Mouse (Mus musculus): ENCODE measurements at regions not wholly inside any gene's neighbourhood (a gene's known extent, or its start where the extent isn't known, plus 50 kb on each side); places are given as distances from the start of the nearest gene placed in this dataset.

DNA sequence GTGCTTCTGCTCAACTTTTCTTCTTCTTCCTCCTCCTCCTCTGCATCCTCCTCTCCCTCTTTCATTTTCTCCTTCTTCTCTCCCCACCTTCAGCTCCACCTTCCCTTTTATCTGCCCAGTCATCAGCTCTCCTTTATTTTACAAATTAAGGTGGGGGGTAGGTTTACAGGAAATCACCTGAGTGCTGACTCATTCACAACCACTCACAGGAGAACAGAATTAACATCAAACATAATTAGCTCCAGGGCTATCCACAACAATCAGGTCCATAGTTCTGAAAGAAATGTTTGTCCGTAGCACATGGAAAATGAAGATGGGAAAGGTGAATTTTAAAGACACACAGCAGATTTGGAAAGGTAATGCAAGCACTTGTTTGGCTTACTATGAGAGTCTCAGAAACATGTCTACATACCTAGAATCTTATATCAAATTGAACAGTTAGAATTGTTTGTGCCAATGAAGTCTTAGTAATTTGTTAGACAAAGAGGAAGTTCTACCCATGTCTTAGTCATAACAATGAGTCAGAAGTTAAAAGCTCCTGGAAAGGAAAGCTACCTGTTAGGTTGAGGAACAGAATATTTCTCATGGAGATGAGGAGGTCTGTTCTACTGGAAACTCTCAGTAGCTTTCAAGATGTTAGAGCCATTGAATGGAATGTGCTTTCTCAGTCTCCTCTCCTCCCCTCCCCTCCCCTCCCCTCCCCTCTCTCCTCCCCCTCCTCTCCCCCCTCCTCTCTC lies 108.8 kb upstream of the Tgfbr2 start:
- no peak for DNase-seq (ENCODE audit: low spot score)

DNA sequence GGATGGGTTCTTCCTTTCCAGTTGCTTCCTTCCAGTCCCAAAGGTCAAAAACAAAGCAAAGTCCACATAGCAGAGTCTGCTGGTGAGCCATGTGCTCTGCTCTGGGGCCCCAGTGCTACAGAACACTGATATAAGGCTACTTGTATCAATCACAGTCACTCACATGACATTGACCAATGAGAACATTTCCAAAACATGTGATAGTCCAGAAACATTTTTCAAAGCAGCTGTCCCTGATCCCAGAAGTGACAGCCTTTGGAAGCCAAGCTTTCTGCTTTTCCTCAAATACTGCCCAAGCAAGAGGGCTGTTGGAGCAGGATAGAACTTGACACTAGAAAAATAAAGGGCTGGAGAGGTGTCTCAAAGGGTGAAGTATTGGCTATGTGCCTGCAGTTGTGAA lies 106.5 kb upstream of the Tgfbr2 start:
- no peak for DNase-seq (ENCODE audit: low spot score)

DNA sequence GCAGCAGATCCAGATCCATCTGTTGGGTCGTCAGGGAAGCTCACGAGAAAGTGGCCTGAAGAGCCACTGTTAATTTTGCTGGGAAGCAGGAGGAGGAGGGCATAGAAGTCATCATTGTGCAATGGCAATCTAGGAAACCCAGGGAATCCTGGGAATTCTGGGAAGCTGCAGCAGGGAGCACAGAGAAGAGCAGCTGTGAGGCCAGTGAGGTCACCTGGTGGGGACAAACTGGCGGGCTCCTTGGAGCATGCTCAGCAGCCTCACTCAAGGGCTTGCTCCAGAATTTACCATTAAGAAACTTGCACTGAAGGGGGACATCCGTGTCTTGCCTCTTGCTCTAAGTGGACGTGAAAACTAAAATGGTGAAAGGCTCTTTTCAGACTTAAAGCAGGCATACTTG lies 105.0 kb upstream of the Tgfbr2 start:
- DNase-seq (ENCODE audit: low spot score): no peak

DNA sequence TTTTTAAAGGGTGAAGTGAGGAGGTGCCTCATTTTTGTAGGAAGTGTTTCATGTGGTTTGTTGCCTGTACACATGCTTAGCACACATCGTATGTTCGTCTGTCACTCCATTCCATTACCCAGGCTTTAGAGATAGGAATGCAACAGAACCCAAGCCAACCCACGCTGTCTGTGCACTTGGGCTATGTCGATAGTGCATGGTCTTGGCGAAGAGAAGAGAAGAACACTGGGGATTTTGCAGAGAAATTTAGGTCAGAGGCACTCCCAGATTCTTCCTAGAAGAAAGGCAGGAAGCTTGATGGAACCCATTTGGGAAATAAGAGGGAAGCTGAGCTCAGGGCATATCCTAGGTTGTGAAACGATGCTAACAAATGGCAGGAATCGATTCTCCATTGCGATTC lies 103.7 kb upstream of the Tgfbr2 start:
- no peak for DNase-seq (ENCODE audit: low spot score)

DNA sequence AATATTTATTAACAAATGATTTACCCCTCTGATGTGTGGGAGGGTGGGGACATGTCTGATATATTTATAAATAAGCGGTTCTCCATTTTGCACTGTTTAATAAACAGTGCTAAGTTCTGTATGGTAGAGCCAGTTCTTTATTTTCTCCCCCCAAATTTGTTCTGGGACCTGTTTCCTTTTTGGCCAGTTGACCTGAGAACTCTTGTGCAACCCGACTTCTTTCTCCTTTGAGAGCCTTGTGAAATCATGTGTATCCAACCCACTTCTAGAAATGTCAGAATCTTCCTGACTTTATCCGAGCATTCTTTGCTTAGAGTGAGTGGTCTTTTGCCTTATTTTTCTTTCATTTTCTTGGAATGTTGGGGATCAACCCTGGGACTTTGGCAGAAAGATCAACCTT lies 102.6 kb upstream of the Tgfbr2 start:
- no peak for DNase-seq (ENCODE audit: low spot score)

DNA sequence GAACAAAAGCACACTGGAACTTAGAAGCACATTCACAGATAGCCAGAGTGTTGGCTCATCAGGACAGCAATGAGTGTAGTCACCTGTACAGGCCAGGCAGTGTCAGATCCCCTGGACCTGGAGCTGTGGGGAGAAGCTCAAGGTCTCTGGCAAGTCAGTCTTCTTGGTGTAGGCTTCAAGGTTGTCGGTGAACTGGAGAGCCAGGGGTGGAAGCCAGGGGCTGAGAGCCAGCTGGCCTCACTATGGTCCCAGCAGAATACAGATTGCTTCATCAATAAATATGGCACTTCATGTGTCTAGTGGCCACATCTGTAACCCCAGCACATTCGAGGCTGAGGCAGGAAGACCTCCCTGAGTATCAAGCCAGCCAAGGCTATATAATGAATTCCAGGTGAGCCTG lies 101.0 kb upstream of the Tgfbr2 start:
- DNase-seq (ENCODE audit: low spot score): no peak

DNA sequence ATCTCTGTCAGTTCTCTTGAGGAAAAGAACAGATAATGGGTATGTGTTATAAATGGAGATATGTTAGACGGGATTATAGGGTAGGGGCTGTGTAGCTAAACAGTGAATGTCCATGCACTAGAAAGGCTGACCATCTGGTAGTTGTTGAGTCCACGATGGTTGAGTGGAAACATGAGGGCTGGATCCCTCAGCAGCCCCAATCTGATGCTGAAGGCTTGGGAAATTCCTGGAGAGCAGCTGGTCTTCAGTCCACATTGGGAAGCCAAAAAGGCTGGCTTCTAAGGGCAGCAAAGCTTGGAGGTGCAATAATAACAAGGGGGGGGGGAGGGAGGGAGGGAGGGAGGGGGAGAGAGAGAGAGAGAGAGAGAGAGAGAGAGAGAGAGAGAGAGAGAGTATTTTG lies 97.3 kb upstream of the Tgfbr2 start:
- no peak for DNase-seq (ENCODE audit: low spot score)

DNA sequence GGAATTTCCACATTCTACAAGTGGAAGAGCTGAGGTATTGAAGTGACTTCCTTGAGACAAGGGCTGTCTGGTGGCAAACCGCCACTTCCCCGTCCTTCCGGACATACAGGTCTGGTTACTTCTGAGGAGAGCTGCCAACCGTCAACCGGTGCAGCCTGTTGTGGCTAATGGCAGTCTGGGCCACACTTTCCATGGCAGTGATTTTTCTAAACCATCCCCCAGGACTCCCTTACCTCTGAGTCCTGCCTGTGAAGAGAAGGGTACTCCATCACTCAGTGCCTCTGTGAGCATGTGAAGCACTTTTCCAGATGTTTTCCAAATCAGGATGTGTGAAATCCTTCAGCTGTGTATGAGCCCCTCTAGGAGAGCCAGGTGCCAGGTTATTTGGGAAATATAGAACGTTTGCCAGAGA lies 95.3 kb upstream of the Tgfbr2 start:
- peak; percentile 5 for DNase-seq (ENCODE audit: low spot score)

DNA sequence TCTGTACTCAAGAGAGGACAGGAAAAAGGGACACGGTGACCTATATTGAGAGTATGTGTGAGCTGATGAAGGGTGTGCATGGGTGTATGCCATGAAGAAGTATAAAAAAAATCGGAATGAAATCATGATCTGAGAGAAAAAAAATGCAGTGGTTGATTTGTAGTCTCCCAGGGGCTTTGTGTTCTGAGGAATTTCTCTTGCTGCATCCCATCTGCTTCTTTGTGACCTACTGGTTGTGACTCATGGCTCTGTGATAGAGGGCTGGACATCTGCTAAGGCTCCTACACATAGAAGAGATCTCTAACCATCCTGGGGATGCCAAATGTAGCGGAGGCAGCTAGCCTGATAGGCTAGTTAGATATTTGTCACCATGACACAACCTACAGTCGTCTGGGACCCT lies 92.3 kb upstream of the Tgfbr2 start:
- DNase-seq (ENCODE audit: low spot score): no peak

DNA sequence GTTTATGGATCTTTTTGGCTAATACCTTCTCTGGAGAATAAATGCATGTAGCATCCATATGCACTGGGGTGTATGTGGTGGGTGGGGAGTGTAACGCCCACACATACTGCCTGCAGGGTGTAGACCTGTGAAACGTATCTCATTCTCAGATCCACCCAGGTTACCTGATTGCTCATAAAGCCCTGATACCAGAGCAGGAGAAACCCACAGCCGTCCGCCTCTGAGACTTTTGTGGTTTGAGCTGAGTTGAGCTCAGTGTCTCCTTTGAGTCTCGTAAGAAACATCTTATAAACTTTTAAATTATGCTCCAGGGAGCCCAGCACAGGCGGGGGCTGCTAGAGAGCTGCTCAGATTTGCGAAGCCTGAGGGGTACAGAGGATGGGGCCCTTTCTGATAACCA lies 88.7 kb upstream of the Tgfbr2 start:
- DNase-seq (ENCODE audit: low spot score): no peak

DNA sequence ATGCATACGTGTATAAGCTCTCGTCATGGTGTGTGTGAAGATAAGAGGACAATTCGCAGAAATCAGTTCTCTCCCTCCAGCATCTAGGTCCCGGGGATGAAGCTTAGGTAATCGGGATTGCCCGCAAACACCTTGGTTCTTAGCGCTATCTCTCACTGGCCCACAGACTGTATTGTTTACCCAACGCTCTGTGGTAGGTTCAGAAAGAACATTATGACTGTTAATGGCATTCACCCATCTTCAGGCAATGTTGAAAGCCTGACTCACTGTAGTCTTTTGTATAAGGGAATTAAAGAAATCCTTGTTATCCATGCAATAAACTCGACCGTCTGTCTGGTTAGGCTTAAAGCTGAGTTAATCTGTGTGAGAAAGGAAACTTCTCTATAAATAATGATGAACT lies 84.4 kb upstream of the Tgfbr2 start:
- no peak for DNase-seq (ENCODE audit: low spot score)

DNA sequence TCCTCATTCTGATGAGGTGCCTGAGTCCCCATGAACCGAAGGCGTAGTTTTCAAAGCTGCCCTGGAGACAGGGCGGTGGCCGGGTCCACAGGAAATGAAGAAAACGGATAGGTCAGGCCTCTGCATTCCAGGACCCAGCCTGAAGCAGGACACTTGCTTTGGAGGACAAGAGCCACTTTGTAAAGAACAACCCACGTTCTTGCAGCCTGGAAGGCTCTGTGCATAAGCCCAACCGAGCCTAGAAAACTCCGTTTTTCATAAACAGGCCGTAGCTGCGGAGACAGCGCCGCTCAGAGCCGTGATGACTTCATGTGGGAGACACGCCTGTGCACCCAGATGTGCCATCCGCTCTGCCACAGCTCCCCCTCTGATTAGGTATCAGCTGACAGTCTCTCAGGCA lies 78.4 kb upstream of the Tgfbr2 start:
- DNase-seq (ENCODE audit: low spot score): peak; percentile 21

DNA sequence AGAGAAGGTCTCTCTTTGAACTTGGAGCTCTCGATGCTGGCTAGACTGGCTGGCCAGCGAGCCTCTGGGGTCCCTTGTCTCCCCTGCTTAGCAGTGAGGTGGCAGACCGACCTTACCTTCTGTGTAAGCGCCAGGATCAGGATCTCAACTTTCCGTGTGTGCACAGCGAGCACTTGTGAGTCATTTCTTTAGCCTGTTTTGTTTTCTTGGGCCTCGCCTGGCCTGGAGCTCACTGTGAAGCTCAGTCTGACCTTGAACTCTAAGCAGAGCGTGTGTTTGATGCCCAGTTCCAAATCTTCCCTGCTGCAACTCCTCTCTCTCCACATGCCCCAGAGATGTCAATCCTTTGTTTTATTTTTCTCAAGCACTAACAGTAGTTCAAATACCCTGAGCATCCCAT lies 77.6 kb upstream of the Tgfbr2 start:
- DNase-seq (ENCODE audit: low spot score): no peak

DNA sequence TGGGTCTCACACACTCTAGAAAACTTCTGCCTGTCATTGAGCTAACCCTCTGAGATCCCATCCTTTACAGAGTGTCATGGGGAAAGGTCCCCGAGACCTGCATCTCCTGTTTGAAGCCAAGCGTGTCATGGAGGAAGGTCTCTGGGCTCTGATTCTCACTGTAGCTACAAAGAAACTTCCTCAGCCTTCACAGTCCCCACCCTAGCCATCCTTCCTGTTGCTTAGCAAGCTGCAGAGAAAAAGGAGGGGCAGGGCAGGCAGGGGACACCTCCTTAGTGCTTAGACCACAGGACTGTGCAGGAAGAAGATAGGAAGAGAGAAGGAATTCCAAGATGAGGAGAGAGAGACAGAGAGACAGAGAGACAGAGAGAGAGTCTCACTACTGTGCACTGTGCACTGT lies 74.6 kb upstream of the Tgfbr2 start:
- DNase-seq (ENCODE audit: low spot score): no peak

DNA sequence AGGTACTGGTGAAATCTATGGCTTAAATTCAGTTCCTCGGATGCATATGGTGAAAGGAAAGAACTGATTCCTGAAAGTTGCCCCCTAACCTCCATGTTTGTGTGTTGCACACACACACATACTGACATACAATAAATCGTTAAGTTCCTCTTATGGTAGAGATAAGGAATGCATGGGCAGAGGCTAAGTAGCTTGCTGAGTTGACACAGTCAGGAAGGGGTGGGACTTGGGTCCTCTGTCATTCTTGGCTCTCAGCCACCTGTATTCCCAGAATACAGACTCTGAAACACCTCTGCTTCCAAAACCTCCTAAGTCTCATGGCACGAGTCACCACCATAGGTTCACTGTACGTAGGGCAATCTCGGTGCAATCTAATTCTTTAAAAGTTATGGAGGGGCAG lies 70.0 kb upstream of the Tgfbr2 start:
- no peak for DNase-seq (ENCODE audit: low spot score)

DNA sequence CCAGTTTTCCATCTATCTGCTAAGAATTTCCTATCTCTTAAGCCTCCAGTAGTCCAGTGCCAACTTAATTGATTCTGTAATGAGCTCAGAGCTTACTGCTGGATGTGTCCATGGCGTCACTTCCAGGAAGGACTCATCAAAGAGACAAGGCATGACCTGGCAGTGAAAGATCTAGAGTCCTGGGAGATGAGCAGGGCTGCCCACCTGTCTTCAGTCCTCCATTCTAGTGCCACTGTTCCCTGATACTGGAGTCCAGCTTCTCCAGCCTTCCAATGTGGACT lies 69.4 kb upstream of the Tgfbr2 start:
- no peak for DNase-seq (ENCODE audit: low spot score)

DNA sequence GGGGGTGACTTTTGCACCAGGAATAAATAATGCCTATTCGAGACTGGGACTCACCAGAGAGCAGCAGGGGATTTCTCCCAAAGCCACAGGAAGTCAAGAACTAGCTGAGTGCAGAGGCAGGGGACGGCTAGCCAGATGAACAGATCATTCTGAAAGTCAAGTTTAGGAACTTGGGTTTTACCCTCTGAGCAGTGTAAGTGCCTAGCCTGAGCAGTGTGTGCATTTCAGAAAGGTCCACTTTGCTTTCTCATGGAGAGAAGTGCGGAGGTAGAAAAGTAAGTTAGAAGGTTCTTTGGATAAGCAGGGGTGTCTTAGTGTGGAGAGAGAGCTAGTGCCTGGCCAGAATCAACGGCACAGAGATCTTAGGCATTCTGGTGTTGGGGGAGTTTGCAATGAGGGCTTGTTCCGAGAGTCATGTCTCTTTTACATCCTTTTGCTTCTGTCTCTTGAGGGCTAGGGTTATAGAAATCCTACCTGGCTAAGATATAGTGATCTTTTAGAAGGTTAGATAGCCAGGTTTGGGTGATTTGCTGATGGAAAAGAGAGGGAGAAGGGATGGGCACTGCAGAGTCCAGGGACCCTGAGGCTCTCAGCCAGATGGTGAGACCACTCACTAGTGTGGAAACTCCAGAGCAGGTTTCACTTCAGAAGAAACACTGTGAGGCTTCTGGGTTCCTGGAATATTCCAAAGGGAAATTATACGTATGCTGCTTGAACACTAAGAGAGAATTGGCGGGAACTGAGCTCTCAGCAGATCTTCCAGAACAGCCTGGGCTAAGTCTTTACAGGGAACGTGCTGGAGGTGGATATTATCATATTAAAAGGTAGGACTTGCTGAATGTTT lies 68.8 kb upstream of the Tgfbr2 start:
- no peak for DNase-seq (ENCODE audit: low spot score)

DNA sequence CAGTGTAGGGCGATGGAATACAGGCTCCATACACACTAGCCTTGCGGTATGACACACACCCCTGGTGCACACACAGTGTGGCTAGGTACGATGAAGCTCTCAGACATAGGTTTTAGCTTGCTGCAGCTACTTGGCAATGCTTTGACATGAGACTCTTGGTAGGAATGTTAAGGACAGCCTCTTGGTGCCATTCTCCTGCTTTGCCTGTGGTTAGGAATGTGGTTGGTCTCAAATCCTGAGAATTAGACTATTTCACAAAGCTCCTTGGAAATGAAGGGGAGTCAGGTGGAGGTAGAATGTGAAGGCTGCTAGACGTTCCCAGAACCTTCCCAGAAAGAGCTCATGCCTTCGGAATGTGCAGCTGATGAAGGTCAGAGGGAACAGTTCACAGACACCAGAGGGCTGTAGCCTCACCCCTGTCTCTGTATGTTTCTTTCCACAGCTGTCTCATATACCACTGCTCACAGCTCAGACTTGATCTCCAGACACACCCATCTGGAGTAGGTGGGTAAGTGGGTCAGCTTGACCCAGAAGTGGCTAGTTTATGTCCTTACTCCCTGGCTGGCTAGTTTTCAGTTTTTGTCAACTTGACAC lies 66.9 kb upstream of the Tgfbr2 start:
- DNase-seq (ENCODE audit: low spot score): no peak

DNA sequence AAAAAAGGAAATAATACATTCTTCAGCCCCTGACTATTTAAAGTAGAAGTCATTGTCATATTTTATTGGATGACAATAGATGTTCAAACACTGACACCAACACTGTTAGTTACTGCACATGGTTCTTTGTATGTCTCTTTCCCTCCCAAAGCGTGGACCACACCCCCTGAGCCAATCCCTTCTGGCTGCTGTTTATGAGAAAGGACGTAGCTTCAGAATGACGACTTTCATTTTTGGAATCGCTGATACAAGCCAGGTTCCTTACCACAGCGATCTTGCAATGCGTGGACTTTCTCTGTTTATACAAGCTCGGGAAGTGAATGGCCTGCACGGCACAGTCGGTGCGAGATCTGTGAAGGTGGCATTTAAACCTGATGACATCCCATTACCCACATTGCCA lies 66.1 kb upstream of the Tgfbr2 start:
- no peak for DNase-seq (ENCODE audit: low spot score)

DNA sequence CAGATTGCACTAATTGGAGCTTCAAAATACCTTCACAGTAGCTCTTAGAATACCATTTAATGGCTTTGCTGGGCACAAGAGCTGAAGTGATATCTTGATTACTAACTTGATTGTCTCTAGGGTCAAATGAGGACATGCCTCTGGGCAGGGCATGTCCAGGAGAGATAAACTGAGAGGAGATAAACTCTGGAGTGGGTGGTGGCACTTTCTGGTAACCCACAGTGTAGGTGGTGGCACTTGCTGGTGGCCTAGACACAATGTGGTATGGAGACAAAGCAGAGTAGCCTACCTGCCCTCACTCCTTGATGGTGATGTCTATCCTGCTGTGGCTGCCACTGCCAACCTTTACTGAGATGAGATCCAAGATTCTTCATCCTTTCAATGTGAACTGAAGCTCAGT lies 61.7 kb upstream of the Tgfbr2 start:
- DNase-seq (ENCODE audit: low spot score): no peak

DNA sequence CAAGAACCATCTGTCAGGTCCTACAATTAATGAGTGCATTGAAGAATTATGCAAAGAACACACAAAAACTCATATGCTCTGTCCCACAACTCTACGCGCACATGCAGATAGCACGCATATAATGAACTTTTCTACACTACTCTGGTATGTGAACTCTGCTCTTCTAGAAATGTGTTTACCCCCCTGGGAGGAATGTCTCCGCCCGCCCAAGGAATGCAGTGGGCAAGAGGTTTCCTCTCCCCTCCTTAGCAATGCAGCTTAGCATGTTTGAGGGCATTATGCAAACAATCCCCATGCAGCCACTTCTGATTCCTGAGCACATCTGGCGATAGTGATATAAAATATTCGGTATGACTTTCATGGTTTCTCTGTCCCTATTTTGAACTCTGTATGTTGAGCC lies 59.0 kb upstream of the Tgfbr2 start:
- no peak for DNase-seq (ENCODE audit: low spot score)

DNA sequence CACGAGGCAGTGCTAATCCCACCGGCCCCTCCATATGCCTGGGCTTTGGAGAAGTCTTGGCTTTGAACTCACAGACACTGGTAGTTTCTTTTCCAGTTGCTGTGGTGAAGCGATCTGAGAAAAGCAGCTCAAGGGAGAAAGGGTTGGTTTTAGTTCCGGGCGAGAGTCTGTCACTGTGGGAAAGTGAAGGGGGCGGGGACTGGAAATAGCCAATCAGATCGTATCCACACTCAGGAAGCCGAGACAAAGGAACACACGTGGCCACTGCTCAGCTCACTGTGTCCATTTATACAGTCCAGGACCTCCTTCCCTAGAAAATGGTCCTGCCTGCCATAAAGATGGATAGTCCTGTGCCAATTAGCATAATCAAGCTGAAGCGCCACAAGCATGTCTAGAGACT lies 57.2 kb upstream of the Tgfbr2 start:
- peak; percentile 30 for DNase-seq (ENCODE audit: low spot score)
